Mouse (Mus musculus): ENCODE data around the gene Dhrs11. TPM values are rescaled to one million over a fixed set of nuclear protein-coding genes. Genes with fewer than 3 reads are reported as not detected.

Gene Dhrs11
- polyA plus RNA-seq, 1 experiment, result 5.5 TPM

GRCm38 (mm10) chr11:84797627-84798353, 31.0 kb downstream of the Dhrs11 start:
- no peaks in the 10 kb centered on the region for H3K79me2 ChIP-seq (ENCODE audit: control insufficient read depth, insufficient read depth)
- no peaks in the 10 kb centered on the region for H3K36me3 ChIP-seq (ENCODE audit: control insufficient read depth, insufficient read depth)
- no peak overlapping the region for H3ac ChIP-seq (ENCODE audit: control insufficient read depth, insufficient read length, low read depth)
- H3K4me3 ChIP-seq (ENCODE audit: insufficient read depth, poor library complexity, severe bottlenecking), result no peak overlapping the region
- no peaks in the 10 kb centered on the region for H3K79me3 ChIP-seq (ENCODE audit: low read depth)
- peaks cover 10% of the 10 kb centered on the region for H3K27me3 ChIP-seq (ENCODE audit: control insufficient read depth, insufficient read depth, insufficient read length)
- TF ChIP-seq MYOD1 (IDR thresholded peaks at IDR 0.05; ENCODE audit: control insufficient read depth, insufficient read length, low read depth) (no peak), USF1 (IDR thresholded peaks at IDR 0.05; ENCODE audit: low read depth) (no peak), CTCF (IDR thresholded peaks at IDR 0.05; ENCODE audit: control insufficient read depth, insufficient read depth, insufficient read length) (peak; percentile 75), MAX (IDR thresholded peaks at IDR 0.05) (no peak)

- peaks cover 9% of the 10 kb centered on the region for H3K27me3 ChIP-seq (ENCODE audit: control insufficient read depth, insufficient read depth, insufficient read length)
- H3K79me2 ChIP-seq (ENCODE audit: control insufficient read depth, insufficient read depth), result no peaks in the 10 kb centered on the region
- H3K4me3 ChIP-seq (ENCODE audit: insufficient read depth, poor library complexity, severe bottlenecking), result no peak overlapping the region
- H3K36me3 ChIP-seq (ENCODE audit: control insufficient read depth, insufficient read depth), result no peaks in the 10 kb centered on the region
- no peak overlapping the region for H3ac ChIP-seq (ENCODE audit: control insufficient read depth, insufficient read length, low read depth)
- no peaks in the 10 kb centered on the region for H3K79me3 ChIP-seq (ENCODE audit: low read depth)
- no peak for TF ChIP-seq CEBPB (IDR thresholded peaks at IDR 0.05; ENCODE audit: low read depth)
These were observed 31.8 kb downstream of the Dhrs11 start for GRCm38 (mm10) chr11:84797026-84797425.

- Histone ChIP-seq H3K36me3 (ENCODE audit: control insufficient read depth, insufficient read depth) (no peaks in the 10 kb centered on the region), H3K4me3 (ENCODE audit: insufficient read depth, poor library complexity, severe bottlenecking) (no peak overlapping the region), H3K79me2 (ENCODE audit: control insufficient read depth, insufficient read depth) (no peaks in the 10 kb centered on the region), H3K27me3 (ENCODE audit: control insufficient read depth, insufficient read depth, insufficient read length) (peaks cover 4% of the 10 kb centered on the region), H3K79me3 (ENCODE audit: low read depth) (no peaks in the 10 kb centered on the region), H3ac (ENCODE audit: control insufficient read depth, insufficient read length, low read depth) (no peak overlapping the region)
- TF ChIP-seq CTCF (IDR thresholded peaks at IDR 0.05; ENCODE audit: control insufficient read depth, insufficient read depth, insufficient read length), result peak; percentile 95
- TF ChIP-seq CEBPB (IDR thresholded peaks at IDR 0.05; ENCODE audit: low read depth), result no peak
These were observed 34.2 kb downstream of the Dhrs11 start for GRCm38 (mm10) chr11:84794496-84795113.

- Histone ChIP-seq H3K79me2 (ENCODE audit: control insufficient read depth, insufficient read depth) (no peaks in the 10 kb centered on the region), H3K4me3 (ENCODE audit: insufficient read depth, poor library complexity, severe bottlenecking) (no peak overlapping the region), H3K27me3 (ENCODE audit: control insufficient read depth, insufficient read depth, insufficient read length) (peaks cover 4% of the 10 kb centered on the region), H3ac (ENCODE audit: control insufficient read depth, insufficient read length, low read depth) (no peak overlapping the region), H3K79me3 (ENCODE audit: low read depth) (no peaks in the 10 kb centered on the region), H3K36me3 (ENCODE audit: control insufficient read depth, insufficient read depth) (no peaks in the 10 kb centered on the region)
- TF ChIP-seq USF1 (IDR thresholded peaks at IDR 0.05; ENCODE audit: low read depth), result no peak
- no peak for TF ChIP-seq MYOG (IDR thresholded peaks at IDR 0.05; ENCODE audit: control insufficient read depth, extremely low read depth, insufficient read length)
- no peak for TF ChIP-seq CEBPB (IDR thresholded peaks at IDR 0.05; ENCODE audit: low read depth)
- TF ChIP-seq MAX (IDR thresholded peaks at IDR 0.05), result no peak
- no peak for TF ChIP-seq MYOD1 (IDR thresholded peaks at IDR 0.05; ENCODE audit: control insufficient read depth, insufficient read length, low read depth)
- TF ChIP-seq CTCF (IDR thresholded peaks at IDR 0.05; ENCODE audit: control insufficient read depth, insufficient read depth, insufficient read length), result no peak
- no peak for TF ChIP-seq FOSL1 (IDR thresholded peaks at IDR 0.05; ENCODE audit: insufficient read depth, low read length, poor library complexity, severe bottlenecking)
These were observed 35.2 kb downstream of the Dhrs11 start for GRCm38 (mm10) chr11:84793545-84793944.

GRCm38 (mm10) chr11:84790383-84790782, 38.4 kb downstream of the Dhrs11 start:
- Histone ChIP-seq H3K36me3 (ENCODE audit: control insufficient read depth, insufficient read depth) (no peaks in the 10 kb centered on the region), H3K4me3 (ENCODE audit: insufficient read depth, poor library complexity, severe bottlenecking) (no peak overlapping the region), H3K79me3 (ENCODE audit: low read depth) (no peaks in the 10 kb centered on the region), H3K79me2 (ENCODE audit: control insufficient read depth, insufficient read depth) (no peaks in the 10 kb centered on the region), H3K27me3 (ENCODE audit: control insufficient read depth, insufficient read depth, insufficient read length) (peaks cover 4% of the 10 kb centered on the region), H3ac (ENCODE audit: control insufficient read depth, insufficient read length, low read depth) (no peak overlapping the region)
- TF ChIP-seq USF1 (IDR thresholded peaks at IDR 0.05; ENCODE audit: low read depth), result no peak
- TF ChIP-seq CTCF (IDR thresholded peaks at IDR 0.05; ENCODE audit: control insufficient read depth, insufficient read depth, insufficient read length), result no peak
- TF ChIP-seq MYOG (IDR thresholded peaks at IDR 0.05; ENCODE audit: control insufficient read depth, extremely low read depth, insufficient read length), result no peak
- TF ChIP-seq MAX (IDR thresholded peaks at IDR 0.05), result no peak
- TF ChIP-seq FOSL1 (IDR thresholded peaks at IDR 0.05; ENCODE audit: insufficient read depth, low read length, poor library complexity, severe bottlenecking), result no peak
- no peak for TF ChIP-seq MYOD1 (IDR thresholded peaks at IDR 0.05; ENCODE audit: control insufficient read depth, insufficient read length, low read depth)
- no peak for TF ChIP-seq CEBPB (IDR thresholded peaks at IDR 0.05; ENCODE audit: low read depth)

- H3K36me3 ChIP-seq (ENCODE audit: control insufficient read depth, insufficient read depth), result no peaks in the 10 kb centered on the region
- H3K79me3 ChIP-seq (ENCODE audit: low read depth), result no peaks in the 10 kb centered on the region
- H3K4me3 ChIP-seq (ENCODE audit: insufficient read depth, poor library complexity, severe bottlenecking), result no peak overlapping the region
- H3K79me2 ChIP-seq (ENCODE audit: control insufficient read depth, insufficient read depth), result no peaks in the 10 kb centered on the region
- TF ChIP-seq MAX (IDR thresholded peaks at IDR 0.05), result no peak
- TF ChIP-seq CTCF (IDR thresholded peaks at IDR 0.05; ENCODE audit: control insufficient read depth, insufficient read depth, insufficient read length), result no peak
- no peak for TF ChIP-seq MYOD1 (IDR thresholded peaks at IDR 0.05; ENCODE audit: control insufficient read depth, insufficient read length, low read depth)
- no peak for TF ChIP-seq MYOG (IDR thresholded peaks at IDR 0.05; ENCODE audit: control insufficient read depth, extremely low read depth, insufficient read length)
- TF ChIP-seq USF1 (IDR thresholded peaks at IDR 0.05; ENCODE audit: low read depth), result no peak
- no peak for TF ChIP-seq CEBPB (IDR thresholded peaks at IDR 0.05; ENCODE audit: low read depth)
- TF ChIP-seq FOSL1 (IDR thresholded peaks at IDR 0.05; ENCODE audit: insufficient read depth, low read length, poor library complexity, severe bottlenecking), result no peak
- H3ac ChIP-seq (ENCODE audit: control insufficient read depth, insufficient read length, low read depth), result no peak overlapping the region
- peaks cover 72% of the 10 kb centered on the region for H3K27me3 ChIP-seq (ENCODE audit: control insufficient read depth, insufficient read depth, insufficient read length)
These were observed 48.5 kb downstream of the Dhrs11 start for GRCm38 (mm10) chr11:84780143-84780870.

Data from C2C12 (cell line).